Mouse (Mus musculus) kidney, embryonic 16.5 days (tissue): Measurements from ENCODE around the gene Ptpn9. TPM values are rescaled to one million over a fixed set of nuclear protein-coding genes. Genes with fewer than 3 reads are reported as not detected.

ENCODE experiments used
- ATAC-seq: fragments of 200-750 bp; cut with Nextera tagmentation; 2 replicates; pipeline ENCODE4 v1.8.0; 2017; ENCODE audit warnings: moderate TSS enrichment; ENCODE audit not compliant: low FRiP score, low TSS enrichment
- H3K27ac ChIP-seq: fragments of 300-500 bp; sonication (generic); 2 replicates; pipeline ENCODE4 v1.5.1; 2014; ENCODE audit warnings: low read length
- H3K27me3 ChIP-seq: fragments of 300-500 bp; sonication (generic); 2 replicates; pipeline ENCODE4 v1.6.1; 2014; ENCODE audit warnings: low read length, control low read depth, mixed read lengths; ENCODE audit not compliant: insufficient read depth
- H3K36me3 ChIP-seq: fragments of 300-500 bp; sonication (generic); 2 replicates; pipeline ENCODE4 v1.6.1; 2014; ENCODE audit warnings: low read length, control low read depth, mixed read lengths; ENCODE audit not compliant: insufficient read depth
- H3K4me1 ChIP-seq: fragments of 300-500 bp; sonication (generic); 2 replicates; pipeline ENCODE4 v1.6.1; 2014; ENCODE audit warnings: low read length, control low read depth, mixed read lengths; ENCODE audit not compliant: insufficient read depth
- H3K4me2 ChIP-seq: fragments of 300-500 bp; sonication (generic); replicated peaks from 2 replicates; pipeline ENCODE4 v1.6.1; 2014; ENCODE audit warnings: low read depth, low read length
- H3K4me3 ChIP-seq: fragments of 300-500 bp; sonication (generic); 2 replicates; pipeline ENCODE4 v1.5.1; 2014; ENCODE audit warnings: mild to moderate bottlenecking, low read length
- H3K9ac ChIP-seq: fragments of 300-500 bp; sonication (generic); replicated peaks from 2 replicates; pipeline ENCODE4 v1.6.1; 2014; ENCODE audit warnings: low read length
- H3K9me3 ChIP-seq: fragments of 300-500 bp; sonication (generic); 2 replicates; pipeline ENCODE4 v1.6.1; 2016; ENCODE audit warnings: low read length, control low read depth
- WGBS: fragments of 180-500 bp; shearing (Covaris S2); extraction: QIAGEN DNeasy Blood & Tissue Kit; methylation state at CpG from one replicate; pipeline ENCODE4 v1.1.7; 2014; 5-methylcytosine and 5-hydroxymethylcytosine counted together
- polyA plus RNA-seq: library from polyadenylated mRNA; unstranded; fragments of >200 nt; fragmentation: Nextera tagmentation; extraction: Ambion mirVana; gene quantifications from 2 replicates; pipeline ENCODE4 v1.2.1, GENCODE M21; 2015

Gene Ptpn9
- polyA plus RNA-seq, 1 experiment from 2014 or later = 23.6 TPM

- Histone ChIP-seq H3K4me2 (no peak overlapping the region), H3K27ac (no peak overlapping the region), H3K36me3 (peaks cover 7% of the 10 kb centered on the region), H3K9me3 (no peaks in the 10 kb centered on the region), H3K4me1 (peaks cover 9% of the 10 kb centered on the region), H3K4me3 (no peak overlapping the region), H3K27me3 (no peaks in the 10 kb centered on the region), H3K9ac (no peak overlapping the region)
- 75% methylated on average over 3 of the region's 3 CpGs for WGBS
- no peak for ATAC-seq
Observed at GRCm38 (mm10) chr9:57082236-57082635, 87.5 kb downstream of the Ptpn9 start.

Other genes with a start within 250 kb of the Ptpn9 start
- gene Lingo1, start 198.5 kb upstream of the Ptpn9 start, polyA plus RNA-seq = 3.2 and 4.4 TPM in 2 replicates
- 0.26 and 0.32 TPM in 2 replicates for gene Odf3l1, start 130.2 kb upstream of the Ptpn9 start, polyA plus RNA-seq
- gene Cspg4, start 129.9 kb upstream of the Ptpn9 start, polyA plus RNA-seq = 30.5 and 32.6 TPM in 2 replicates
- 11.9 and 12.3 TPM in 2 replicates for gene Snx33, start 66.6 kb upstream of the Ptpn9 start, polyA plus RNA-seq
- gene Imp3, start 57.4 kb upstream of the Ptpn9 start, polyA plus RNA-seq = 89.7 and 92.6 TPM in 2 replicates
- gene Snupn, start 44.0 kb upstream of the Ptpn9 start, polyA plus RNA-seq = 27.2 and 29.4 TPM in 2 replicates
- gene Sin3a, start 77.1 kb downstream of the Ptpn9 start, polyA plus RNA-seq = 36.7 and 42.3 TPM in 2 replicates
- gene Man2c1, start 135.8 kb downstream of the Ptpn9 start, polyA plus RNA-seq = 79.0 and 95.6 TPM in 2 replicates
- 8.8 and 9.3 TPM in 2 replicates for gene Neil1, start 153.4 kb downstream of the Ptpn9 start, polyA plus RNA-seq
- 107 and 130 TPM in 2 replicates for gene Commd4, start 163.4 kb downstream of the Ptpn9 start, polyA plus RNA-seq
- gene Trcg1, start 241.6 kb downstream of the Ptpn9 start, polyA plus RNA-seq = not detected in 2 replicates